Mouse (Mus musculus): ENCODE data around the gene Mmrn2. TPM values are rescaled to one million over a fixed set of nuclear protein-coding genes. Genes with fewer than 3 reads are reported as not detected.

Gene Mmrn2
- polyA plus RNA-seq (2012; rRNA removed; ENCODE audit: low replicate concordance), result 2.6 and 3.8 TPM in 2 replicates

GRCm38 (mm10) chr14:34375415-34375904 lies at the start of gene Mmrn2:
TSS of gene Mmrn2 (plus strand) at chr14:34375465.

GRCm38 (mm10) chr14:34355301-34355700 lies 20.0 kb upstream of the Mmrn2 start, which contains the start of gene Fam25c:
TSS of gene Fam25c (minus strand) at chr14:34355433.

GRCm38 (mm10) chr14:34374577-34374976 lies 688 bp upstream of the Mmrn2 start, which contains the start of gene Sncg:
TSS of gene Sncg (minus strand) at chr14:34374789.

Other genes with a start within 250 kb of the Mmrn2 start
- 0.02 and 0.47 TPM in 2 replicates for gene Npy4r, start 223.0 kb upstream of the Mmrn2 start, polyA plus RNA-seq (2012; rRNA removed; ENCODE audit: low replicate concordance)
- 0.01 and 0.02 TPM in 2 replicates for gene Gprin2, start 173.8 kb upstream of the Mmrn2 start, polyA plus RNA-seq (2012; rRNA removed; ENCODE audit: low replicate concordance)
- 1.2 and 1.5 TPM in 2 replicates for gene Syt15, start 155.9 kb upstream of the Mmrn2 start, polyA plus RNA-seq (2012; rRNA removed; ENCODE audit: low replicate concordance)
- 0.27 and 0.75 TPM in 2 replicates for gene Shld2, start 65.0 kb upstream of the Mmrn2 start, polyA plus RNA-seq (2012; rRNA removed; ENCODE audit: low replicate concordance)
- gene Glud1, start 64.7 kb upstream of the Mmrn2 start, polyA plus RNA-seq (2012; rRNA removed; ENCODE audit: low replicate concordance), result 83.6 and 224 TPM in 2 replicates
- gene Fam25c, start 20.0 kb upstream of the Mmrn2 start, polyA plus RNA-seq (2012; rRNA removed; ENCODE audit: low replicate concordance), result 0.58 TPM in 1 of 2 replicates, not detected in the other
- 4.6 and 9.0 TPM in 2 replicates for gene Sncg, start 676 bp upstream of the Mmrn2 start, polyA plus RNA-seq (2012; rRNA removed; ENCODE audit: low replicate concordance)
- gene Bmpr1a, start 127.9 kb downstream of the Mmrn2 start, polyA plus RNA-seq (2012; rRNA removed; ENCODE audit: low replicate concordance), result 0.66 and 2.1 TPM in 2 replicates
- not detected in 2 replicates for gene 9230112D13Rik, start 147.3 kb downstream of the Mmrn2 start, polyA plus RNA-seq (2012; rRNA removed; ENCODE audit: low replicate concordance)
- 41.4 and 56.7 TPM in 2 replicates for gene Ldb3, start 213.2 kb downstream of the Mmrn2 start, polyA plus RNA-seq (2012; rRNA removed; ENCODE audit: low replicate concordance)
- not detected in 2 replicates for gene Opn4, start 224.7 kb downstream of the Mmrn2 start, polyA plus RNA-seq (2012; rRNA removed; ENCODE audit: low replicate concordance)